Mouse (Mus musculus) large intestine, adult 2 months (tissue): ENCODE results near the gene 4930513O06Rik. TPM values are rescaled to one million over a fixed set of nuclear protein-coding genes. Genes with fewer than 3 reads are reported as not detected.

Experiments
- DNase-seq: peaks from one replicate; pipeline ENCODE4 v3.0.0-alpha.2; 2012; ENCODE audit warnings: low read depth, low spot score
- WGBS: fragments of 180-500 bp; shearing (Covaris S2); methylation state at CpG from one replicate; pipeline ENCODE4 v1.1.7; 2018; 5-methylcytosine and 5-hydroxymethylcytosine counted together
- polyA plus RNA-seq: library from polyadenylated mRNA; depleted of rRNA; stranded (reverse); fragments of >200 nt; gene quantifications from 2 replicates; pipeline ENCODE4 v1.2.3, GENCODE M21; 2012; rRNA removed

4930513O06Rik gene
- polyA plus RNA-seq: not detected in 2 replicates

GRCm38 (mm10) chrX:139085943-139086342, at the start of gene 4930513O06Rik:
Gene 4930513O06Rik, plus strand, starts transcription at chrX:139086243.
- DNase-seq: no peak

GRCm38 (mm10) chrX:139037666-139038065, 48.4 kb upstream of the 4930513O06Rik start:
- 86% methylated on average over 1 of the region's 1 CpGs for WGBS
- DNase-seq: no peak

More at GRCm38 (mm10) chrX:139085943-139086342, at the start of gene 4930513O06Rik:
- WGBS: 94% methylated on average over 1 of the region's 1 CpGs

- WGBS: 37% methylated on average over 2 of the region's 2 CpGs
- peak; percentile 25 for DNase-seq
These were observed 46.7 kb upstream of the 4930513O06Rik start for GRCm38 (mm10) chrX:139039314-139039713.

GRCm38 (mm10) chrX:139041148-139041547, 44.9 kb upstream of the 4930513O06Rik start:
- no peak for DNase-seq
- 46% methylated on average over 1 of the region's 1 CpGs for WGBS

- WGBS: 22% methylated on average over 1 of the region's 1 CpGs
- no peak for DNase-seq
These were observed 34.1 kb upstream of the 4930513O06Rik start for GRCm38 (mm10) chrX:139051976-139052375.

GRCm38 (mm10) chrX:139053149-139053548, 32.9 kb upstream of the 4930513O06Rik start:
- DNase-seq: no peak
- 40% methylated on average over 1 of the region's 1 CpGs for WGBS

GRCm38 (mm10) chrX:139064078-139064477, 22.0 kb upstream of the 4930513O06Rik start:
- DNase-seq: no peak
- 88% methylated on average over 5 of the region's 5 CpGs for WGBS

GRCm38 (mm10) chrX:139078493-139078892, 7.5 kb upstream of the 4930513O06Rik start:
- DNase-seq: no peak
- 61% methylated on average over 2 of the region's 2 CpGs for WGBS

- DNase-seq: no peak
These were observed 966 bp upstream of the 4930513O06Rik start, which contains the start of gene Serpina7 for GRCm38 (mm10) chrX:139085077-139085476. Gene Serpina7, minus strand, starts transcription at chrX:139085236.

- no peak for DNase-seq
- 29% methylated on average over 1 of the region's 1 CpGs for WGBS
These were observed 11.2 kb downstream of the 4930513O06Rik start for GRCm38 (mm10) chrX:139097197-139097596.

- WGBS: 52% methylated on average over 4 of the region's 4 CpGs
- no peak for DNase-seq
These were observed 48.0 kb downstream of the 4930513O06Rik start for GRCm38 (mm10) chrX:139134031-139134430.

Other genes starting within 250 kb of the 4930513O06Rik start
- gene Nrk, start 171.8 kb upstream of the 4930513O06Rik start, polyA plus RNA-seq: not detected in 2 replicates
- gene Serpina7, start 1.0 kb upstream of the 4930513O06Rik start, polyA plus RNA-seq: not detected in 2 replicates
- gene 4933428M09Rik, start 93.0 kb downstream of the 4930513O06Rik start, polyA plus RNA-seq: not detected in 2 replicates
- gene Mum1l1, start 123.8 kb downstream of the 4930513O06Rik start, polyA plus RNA-seq: 0.04 and 0.30 TPM in 2 replicates
- not detected in 2 replicates for gene Trap1a, start 247.4 kb downstream of the 4930513O06Rik start, polyA plus RNA-seq